ENCODE assay signal across 9 mouse cellular contexts in genomic region chr6:72601732-72602131, GRCm38 (mm10). TPM values are rescaled to one million over a fixed set of nuclear protein-coding genes. Genes with fewer than 3 reads are reported as not detected.
DNase-seq lines count a peak whose midpoint lies in the region; ATAC-seq and TF ChIP-seq lines count a peak whose summit lies in the region.
"Had no signal": no experiment of that assay in that cellular context is flagged by ENCODE, and none has a peak within 500 bp of the region (broad histone marks: within the 10 kb centered on the region; RNA-seq: fewer than 3 reads in every experiment).

No protein-coding gene starts in this region.

- peak; percentile 52 for DNase-seq in G1E (ENCODE audit: low spot score)
- peak; percentile 76 to 81 for DNase-seq in cerebellum, adult 18-20 months
- DNase-seq in frontal cortex, postnatal 14 days (ENCODE audit: low spot score in 2 of 2) = peak; percentile 57 to 84
- peak; percentile 92 for DNase-seq in kidney, postnatal 10 days
- peak; percentile 87 for DNase-seq in liver, postnatal 0 days
- DNase-seq in right cerebral cortex, adult 2 months (ENCODE audit: low spot score in 2 of 2) = peak; percentile 89 to 90
- peak; percentile 74 to 82 for DNase-seq in urinary bladder, postnatal 36 days (ENCODE audit: low spot score in 2 of 2)

- H3K4me2 ChIP-seq in liver, postnatal 0 days (ENCODE audit: low read depth, low read length) = no peak overlapping the region
- H3K4me2 ChIP-seq: limb, embryonic 15.5 days had no signal

- no peak overlapping the region for H3K9ac ChIP-seq in liver, postnatal 0 days (replicated peaks)
- H3K9ac ChIP-seq: limb, embryonic 15.5 days had no signal

- peak; percentile 70 for TF ChIP-seq CTCF in C2C12 (IDR thresholded peaks at IDR 0.05; ENCODE audit: control insufficient read depth, insufficient read depth, insufficient read length)
- peak; percentile 98 for TF ChIP-seq CTCF in G1E (IDR thresholded peaks at IDR 0.05; ENCODE audit: low read depth, low read length)
- peak; percentile 93 for TF ChIP-seq CTCF in liver, postnatal 0 days (IDR thresholded peaks at IDR 0.05; ENCODE audit: low read depth)

- no peak overlapping the region for H3ac ChIP-seq in C2C12 (ENCODE audit: control insufficient read depth, insufficient read length, low read depth)

- ATAC-seq in G1E (ENCODE audit: extremely low read depth, insufficient number of reproducible peaks, low FRiP score, poor library complexity, severe bottlenecking) = peak; percentile 47; the same call in 1 of the 2 replicates
- 0 out of 2 replicates have a peak, but pooled peaks have one; percentile 18 for ATAC-seq in liver, postnatal 0 days

- no peak overlapping the region for H3K4me3 ChIP-seq in C2C12 (ENCODE audit: insufficient read depth, poor library complexity, severe bottlenecking)
- no peak overlapping the region for H3K4me3 ChIP-seq in G1E (ENCODE audit: low read depth, low read length)
- H3K4me3 ChIP-seq in liver, postnatal 0 days (ENCODE audit: low read depth, low read length) = no peak overlapping the region
- H3K4me3 ChIP-seq: limb, embryonic 15.5 days had no signal

- H3K27me3 ChIP-seq in C2C12 (ENCODE audit: control insufficient read depth, insufficient read depth, insufficient read length) = no peaks in the 10 kb centered on the region
- no peaks in the 10 kb centered on the region for H3K27me3 ChIP-seq in G1E (ENCODE audit: insufficient read depth, low read length)
- no peaks in the 10 kb centered on the region for H3K27me3 ChIP-seq in liver, postnatal 0 days (ENCODE audit: insufficient read depth, low read length)
- H3K27me3 ChIP-seq: limb, embryonic 15.5 days had no signal

- no peaks in the 10 kb centered on the region for H3K9me3 ChIP-seq in G1E (replicated peaks)
- no peaks in the 10 kb centered on the region for H3K9me3 ChIP-seq in liver, postnatal 0 days (ENCODE audit: low read length)
- H3K9me3 ChIP-seq: limb, embryonic 15.5 days had no signal

- no peaks in the 10 kb centered on the region for H3K79me2 ChIP-seq in C2C12 (ENCODE audit: control insufficient read depth, insufficient read depth)

- no peak for TF ChIP-seq EP300 in liver, postnatal 0 days (IDR thresholded peaks at IDR 0.05; ENCODE audit: low read depth)

- H3K4me1 ChIP-seq in G1E (ENCODE audit: insufficient read depth, low read depth, low read length) = peaks cover 42% of the 10 kb centered on the region
- peaks cover 20% of the 10 kb centered on the region for H3K4me1 ChIP-seq in liver, postnatal 0 days (ENCODE audit: insufficient read depth)

- H3K79me3 ChIP-seq in C2C12 (ENCODE audit: low read depth) = no peaks in the 10 kb centered on the region

- H3K36me3 ChIP-seq in C2C12 (ENCODE audit: control insufficient read depth, insufficient read depth) (peaks cover 17% of the 10 kb centered on the region), G1E (replicated peaks) (peaks cover 68% of the 10 kb centered on the region)
- peaks cover 27% of the 10 kb centered on the region for H3K36me3 ChIP-seq in liver, postnatal 0 days (replicated peaks; ENCODE audit: insufficient read depth, low read length)

- WGBS in liver, postnatal 0 days (ENCODE audit: insufficient replicate concordance) = 38% methylated on average over 1 of the region's 1 CpGs

- no peak overlapping the region for H3K27ac ChIP-seq in liver, postnatal 0 days (ENCODE audit: low read depth)
- H3K27ac ChIP-seq: limb, embryonic 15.5 days had no signal

TF ChIP-seq in C2C12, 6 proteins besides CTCF, POLR2A, EP300 and RAD21:
- no peak for TF ChIP-seq MYOD1 (IDR thresholded peaks at IDR 0.05; ENCODE audit: control insufficient read depth, insufficient read length, low read depth)
- no peak for TF ChIP-seq FOSL1 (IDR thresholded peaks at IDR 0.05; ENCODE audit: insufficient read depth, low read length, poor library complexity, severe bottlenecking)
- TF ChIP-seq MAX (IDR thresholded peaks at IDR 0.05) = no peak
- TF ChIP-seq MYOG (IDR thresholded peaks at IDR 0.05; ENCODE audit: control insufficient read depth, extremely low read depth, insufficient read length) = no peak
- TF ChIP-seq CEBPB (IDR thresholded peaks at IDR 0.05; ENCODE audit: low read depth) = no peak
- TF ChIP-seq USF1 (IDR thresholded peaks at IDR 0.05; ENCODE audit: low read depth) = no peak

RNA-seq across cellular contexts. Expression of gene Retsat, which starts 3.5 kb away (rescaled TPM):
- polyA plus RNA-seq in C2C12 (2012; fragmentation: generic; extraction: Trizol) (20.8 TPM), G1E (2012) (6.1 and 25.6 TPM in 2 replicates)
- total RNA-seq in G1E (2014; fragmentation: Nextera tagmentation) (13.1 and 13.6 TPM in 2 replicates), G1E (2017) (12.6 and 14.8 TPM in 2 replicates)
- 90.4 and 109 TPM in 2 replicates for polyA plus RNA-seq in liver, postnatal 0 days (2015; fragmentation: Nextera tagmentation; extraction: Ambion mirVana)

RNA-seq across cellular contexts. Expression of gene Elmod3, which starts 3.5 kb away (rescaled TPM):
- polyA plus RNA-seq in C2C12 (2012; fragmentation: generic; extraction: Trizol) (5.1 TPM), G1E (2012) (16.6 and 22.1 TPM in 2 replicates)
- total RNA-seq in G1E (2014; fragmentation: Nextera tagmentation) (20.4 and 25.5 TPM in 2 replicates), G1E (2017) (8.6 and 9.8 TPM in 2 replicates)
- polyA plus RNA-seq in liver, postnatal 0 days (2015; fragmentation: Nextera tagmentation; extraction: Ambion mirVana) = 4.0 and 5.2 TPM in 2 replicates

RNA-seq across cellular contexts. Expression of gene Tgoln1, which starts 15.1 kb away (rescaled TPM):
- polyA plus RNA-seq in C2C12 (2012; fragmentation: generic; extraction: Trizol) (10.2 TPM), G1E (2012) (2.0 and 4.4 TPM in 2 replicates)
- total RNA-seq in G1E (2014; fragmentation: Nextera tagmentation) (49.7 and 50.1 TPM in 2 replicates), G1E (2017) (60.3 and 72.6 TPM in 2 replicates)
- 21.5 and 23.2 TPM in 2 replicates for polyA plus RNA-seq in liver, postnatal 0 days (2015; fragmentation: Nextera tagmentation; extraction: Ambion mirVana)

RNA-seq across cellular contexts. Expression of gene Capg, which starts 57.5 kb away (rescaled TPM):
- 487 TPM for polyA plus RNA-seq in C2C12 (2012; fragmentation: generic; extraction: Trizol)
- total RNA-seq in G1E (2014; fragmentation: Nextera tagmentation) = 37.8 and 38.0 TPM in 2 replicates
- 113 and 150 TPM in 2 replicates for total RNA-seq in G1E (2017)
- 88.6 and 102 TPM in 2 replicates for polyA plus RNA-seq in G1E (2012)
- polyA plus RNA-seq in liver, postnatal 0 days (2015; fragmentation: Nextera tagmentation; extraction: Ambion mirVana) = 20.0 and 22.8 TPM in 2 replicates
